Mouse (Mus musculus) layer of hippocampus, postnatal 36 days (tissue): ENCODE measurements around the gene Stam. TPM values are rescaled to one million over a fixed set of nuclear protein-coding genes. Genes with fewer than 3 reads are reported as not detected.

Source experiments
- DNase-seq, 2 experiments: peaks; one replicate each; pipeline ENCODE4 v3.0.0; 2022
- total RNA-seq, 2 experiments: library from RNA; stranded (reverse); gene quantifications; 2 replicates each; pipeline ENCODE4 v1.2.3; 2021

The Stam gene
- total RNA-seq, 2 experiments from 2014 or later = 99.8 to 102 TPM

DNA sequence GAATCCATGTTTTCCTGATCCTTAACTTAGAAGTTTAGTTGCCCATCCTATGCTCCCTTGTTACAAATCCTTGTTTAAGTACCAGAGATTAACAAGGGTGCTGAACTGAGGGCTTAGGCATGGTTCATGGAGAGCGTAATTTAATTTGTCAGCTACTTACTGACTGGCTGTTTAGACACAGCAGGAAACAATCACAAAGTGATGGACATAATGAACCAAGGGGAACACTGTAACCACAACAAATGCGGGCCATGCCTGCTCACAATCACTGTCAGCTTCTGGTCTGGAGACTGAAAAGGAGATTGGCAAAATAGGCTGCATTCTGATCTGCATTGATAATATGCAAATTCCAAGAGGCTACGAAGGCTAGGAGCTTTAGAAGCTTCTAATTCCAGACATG lies 53.7 kb downstream of the Stam start:
- DNase-seq = no peak

DNA sequence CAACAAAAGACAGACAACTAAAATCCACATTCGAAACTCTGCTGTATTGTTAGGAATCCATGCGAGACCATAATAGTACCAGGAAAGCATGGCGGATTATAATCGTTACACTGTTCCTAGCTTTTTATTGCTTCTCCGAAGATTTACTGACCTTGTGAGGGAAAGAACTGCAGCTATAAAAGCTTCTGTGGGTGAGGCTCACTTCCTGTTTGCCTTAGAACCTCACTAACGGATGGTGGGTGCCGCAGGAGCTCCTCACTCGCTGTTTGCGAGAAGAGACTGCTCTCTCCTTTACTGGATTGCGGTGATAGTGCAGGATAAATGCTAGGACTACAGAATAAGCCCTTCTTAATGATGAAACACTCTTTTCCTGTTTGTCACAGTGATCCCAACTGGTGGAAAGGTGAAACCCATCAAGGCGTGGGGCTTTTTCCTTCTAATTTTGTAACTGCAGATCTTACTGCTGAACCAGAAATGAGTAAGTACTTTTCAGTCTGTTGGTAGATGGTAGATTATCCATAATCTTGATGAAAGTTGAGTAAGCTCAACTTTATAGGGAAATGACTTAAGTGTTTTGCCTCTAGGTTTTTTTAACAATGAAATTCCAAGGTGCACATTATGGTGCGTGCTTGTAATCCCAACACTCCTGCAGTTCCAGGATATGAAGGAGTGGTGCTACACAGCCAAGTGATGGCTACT lies 56.9 kb downstream of the Stam start:
- DNase-seq = no peak

GRCm38 (mm10) chr2:14132468-14133326 lies 58.8 kb downstream of the Stam start:
- no peak for DNase-seq

GRCm38 (mm10) chr2:14136906-14137305 lies 63.0 kb downstream of the Stam start:
- DNase-seq = no peak

DNA sequence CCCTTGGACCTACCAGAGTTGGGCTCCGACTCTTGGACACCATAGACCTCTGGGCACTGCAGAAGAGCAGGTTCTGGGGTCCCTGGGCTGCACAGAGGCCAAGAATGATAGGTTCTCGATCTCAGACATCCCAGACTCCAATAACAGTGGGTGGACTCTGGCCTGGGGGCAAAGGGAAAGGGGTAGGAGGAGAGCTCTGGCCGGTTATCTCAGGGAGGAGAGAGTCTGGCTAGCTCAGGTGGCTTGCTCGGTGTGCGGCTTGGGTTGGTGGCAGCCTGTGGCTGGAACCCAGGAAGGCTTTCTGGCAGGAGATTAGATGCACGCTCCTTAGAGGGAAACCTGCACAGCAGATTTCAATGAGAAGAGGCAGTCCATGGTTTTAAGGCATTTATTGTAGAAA lies 65.7 kb downstream of the Stam start:
- no peak for DNase-seq

- DNase-seq = no peak
Measured at GRCm38 (mm10) chr2:14140044-14140443, 66.1 kb downstream of the Stam start.

- no peak for DNase-seq
Measured at GRCm38 (mm10) chr2:14145311-14145710, 71.4 kb downstream of the Stam start.

DNA sequence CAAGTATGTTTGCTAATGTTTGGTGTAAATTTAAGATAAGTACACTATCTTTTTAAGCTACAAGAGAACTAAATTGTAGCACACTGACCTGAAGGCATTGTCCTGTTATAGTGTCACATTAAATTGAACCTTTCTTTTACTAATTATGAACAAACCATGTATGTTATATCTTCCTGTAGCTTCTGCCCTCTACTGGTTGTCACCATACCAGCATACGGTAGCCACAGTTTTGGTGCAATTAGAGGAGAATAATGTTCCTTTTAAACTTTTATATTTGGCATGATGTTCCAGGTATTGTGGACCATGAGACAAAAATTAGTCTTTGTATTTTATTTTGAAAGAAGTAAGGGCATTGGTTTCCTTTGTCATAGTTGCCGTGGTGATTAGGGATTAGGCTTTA lies 73.0 kb downstream of the Stam start:
- no peak for DNase-seq

- DNase-seq = no peak
Measured at GRCm38 (mm10) chr2:14150829-14151228, 76.9 kb downstream of the Stam start.

- DNase-seq = no peak
Measured at GRCm38 (mm10) chr2:14151854-14152253, 78.0 kb downstream of the Stam start.

GRCm38 (mm10) chr2:14159047-14159446 lies 85.1 kb downstream of the Stam start:
- DNase-seq = no peak

DNA sequence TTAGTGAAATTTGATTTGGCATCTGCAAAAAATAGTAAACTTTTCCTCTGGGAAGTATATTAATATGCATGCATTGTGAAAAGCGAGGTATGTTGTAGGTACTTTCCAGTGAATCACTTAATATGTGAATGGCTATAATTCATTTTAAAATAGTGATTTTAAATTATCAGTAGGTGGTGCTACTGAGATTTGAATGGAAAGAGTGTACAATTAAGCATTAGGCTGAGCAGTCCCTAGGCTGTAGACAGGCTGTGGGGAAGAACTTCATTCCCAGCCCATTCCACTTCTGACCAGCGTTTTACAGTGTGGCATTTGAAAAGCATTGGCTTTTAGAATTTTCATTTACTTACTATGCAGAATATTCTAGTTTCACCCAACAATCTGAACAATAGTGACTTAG lies 85.9 kb downstream of the Stam start:
- no peak for DNase-seq

- no peak for DNase-seq
Measured at GRCm38 (mm10) chr2:14164459-14165030, 90.6 kb downstream of the Stam start.

GRCm38 (mm10) chr2:14165066-14165465 lies 91.2 kb downstream of the Stam start:
- DNase-seq = no peak

GRCm38 (mm10) chr2:14165618-14166344 lies 91.9 kb downstream of the Stam start:
- no peak for DNase-seq

DNA sequence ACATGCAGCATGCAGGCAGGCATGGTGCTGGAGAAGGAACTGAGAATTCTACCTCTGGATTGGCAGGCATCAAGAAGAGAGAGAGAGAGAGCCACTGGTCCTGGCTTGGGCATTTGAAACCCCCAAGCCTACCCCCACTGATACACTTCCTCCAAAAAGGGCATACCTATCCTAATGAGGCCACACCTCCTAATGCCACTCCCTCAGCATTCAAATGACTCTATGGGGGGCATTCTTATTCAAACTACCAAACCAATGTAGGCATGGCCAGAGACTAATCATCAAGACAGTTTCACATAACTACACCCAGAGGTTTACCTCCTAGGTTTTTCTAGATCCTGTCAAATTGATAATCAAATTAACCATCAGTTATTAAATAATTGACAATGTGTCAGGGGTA lies 93.8 kb downstream of the Stam start:
- no peak for DNase-seq

GRCm38 (mm10) chr2:14174334-14174733 lies 100.4 kb downstream of the Stam start, which contains the start of gene Tmem236:
Gene Tmem236, plus strand, starts transcription at chr2:14174523.
- DNase-seq = no peak

DNA sequence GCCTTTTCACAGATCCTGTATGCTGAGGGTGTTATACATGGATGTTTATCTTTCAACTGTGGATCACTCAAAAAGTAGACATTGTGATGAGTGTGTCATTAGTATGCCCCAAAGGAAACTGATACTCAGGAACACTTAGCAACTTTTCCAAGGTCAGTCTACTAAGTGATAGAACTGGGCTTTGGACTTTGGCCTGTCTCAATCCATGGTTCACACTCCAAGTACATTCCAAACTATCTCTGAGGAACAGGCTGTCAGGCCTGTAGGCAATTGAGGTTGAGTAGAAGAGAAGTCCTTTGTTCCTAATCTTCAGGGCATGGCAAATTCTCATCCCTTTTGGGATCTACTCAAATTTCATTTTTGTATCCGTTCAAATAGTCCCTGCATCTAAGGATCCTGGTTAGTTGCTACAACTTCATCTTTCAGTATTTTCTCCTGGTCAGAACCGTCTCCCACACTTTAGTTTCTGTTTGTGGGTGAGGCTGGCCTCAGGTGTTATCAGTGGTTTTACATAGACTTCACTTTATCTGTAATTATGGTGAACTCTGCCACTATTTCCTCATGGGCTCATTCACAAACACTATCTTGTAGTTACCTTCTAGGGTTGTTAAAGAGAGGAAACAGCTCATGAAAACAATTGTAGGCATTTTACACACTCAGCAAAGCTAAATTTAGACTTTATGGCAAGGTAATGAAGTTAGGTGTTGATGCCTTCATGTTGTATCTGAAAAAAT lies 102.7 kb downstream of the Stam start:
- DNase-seq = no peak

DNA sequence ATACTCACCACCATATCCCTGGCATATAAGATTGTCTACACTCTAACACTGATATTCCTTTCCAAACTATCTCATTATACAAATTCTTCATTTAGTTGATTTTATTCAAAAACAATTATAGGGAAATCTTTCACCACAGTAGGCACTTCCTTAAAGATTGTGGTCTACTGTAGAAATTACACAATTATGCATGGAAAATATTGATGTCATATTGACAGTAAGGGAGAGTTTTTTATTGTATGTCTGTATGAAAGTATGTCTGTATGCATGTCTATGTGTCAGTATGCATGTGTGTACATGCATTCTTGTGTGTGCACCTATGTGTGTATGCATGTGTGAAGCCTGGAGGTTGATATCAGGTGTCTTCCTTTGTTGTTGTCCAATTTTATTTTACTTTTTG lies 110.5 kb downstream of the Stam start:
- no peak for DNase-seq

GRCm38 (mm10) chr2:14190684-14191083 lies 116.8 kb downstream of the Stam start:
- no peak for DNase-seq

- no peak for DNase-seq
Measured at GRCm38 (mm10) chr2:14191601-14192000, 117.7 kb downstream of the Stam start.

GRCm38 (mm10) chr2:14192046-14192445 lies 118.1 kb downstream of the Stam start:
- DNase-seq = no peak
